Mouse (Mus musculus): ENCODE measurements around the gene Rabgap1. TPM values are rescaled to one million over a fixed set of nuclear protein-coding genes. Genes with fewer than 3 reads are reported as not detected.
A peak's percentile ranks its signal among the peaks of the same experiment; 100 is the strongest.
"Not testable (repeated sequence)": the region's sequence is repeated elsewhere in the genome, so short reads cannot be mapped to it uniquely, and the experiment has no call there.

Rabgap1 gene
- polyA plus RNA-seq, 1 experiment from 2014 or later: 69.1 TPM

GRCm38 (mm10) chr2:37488956-37489355 is 45.9 kb downstream of the Rabgap1 start:
- Histone ChIP-seq H3K4me2 (replicated peaks; ENCODE audit: low read depth, low read length) (no peak overlapping the region), H3K4me1 (ENCODE audit: control insufficient read depth, insufficient read depth, low read length) (no peaks in the 10 kb centered on the region), H3K27ac (ENCODE audit: low read depth, low read length) (no peak overlapping the region), H3K9me3 (ENCODE audit: control insufficient read depth, low read length) (no peaks in the 10 kb centered on the region), H3K27me3 (ENCODE audit: control insufficient read depth, insufficient read depth, low read length) (no peaks in the 10 kb centered on the region), H3K9ac (ENCODE audit: low read depth, low read length) (no peak overlapping the region), H3K4me3 (ENCODE audit: low read length) (no peak overlapping the region), H3K36me3 (ENCODE audit: control insufficient read depth, insufficient read depth, low read length) (peaks cover 63% of the 10 kb centered on the region)
- ATAC-seq (ENCODE audit: low FRiP score, low TSS enrichment): no peak
- 93% methylated on average over 2 of the region's 2 CpGs for WGBS

- Histone ChIP-seq H3K9ac (ENCODE audit: low read depth, low read length) (no peak overlapping the region), H3K27ac (ENCODE audit: low read depth, low read length) (no peak overlapping the region), H3K4me3 (ENCODE audit: low read length) (no peak overlapping the region), H3K36me3 (ENCODE audit: control insufficient read depth, insufficient read depth, low read length) (peaks cover 54% of the 10 kb centered on the region), H3K9me3 (ENCODE audit: control insufficient read depth, low read length) (no peaks in the 10 kb centered on the region), H3K27me3 (ENCODE audit: control insufficient read depth, insufficient read depth, low read length) (no peaks in the 10 kb centered on the region), H3K4me1 (ENCODE audit: control insufficient read depth, insufficient read depth, low read length) (no peaks in the 10 kb centered on the region), H3K4me2 (replicated peaks; ENCODE audit: low read depth, low read length) (no peak overlapping the region)
- no peak for ATAC-seq (ENCODE audit: low FRiP score, low TSS enrichment)
- 90% methylated on average over 4 of the region's 4 CpGs for WGBS
Observed at GRCm38 (mm10) chr2:37497321-37497720, 54.2 kb downstream of the Rabgap1 start.

GRCm38 (mm10) chr2:37505856-37506255 is 62.8 kb downstream of the Rabgap1 start:
- not testable (repeated sequence) for H3K4me3 ChIP-seq (ENCODE audit: low read length); H3K27ac ChIP-seq (ENCODE audit: low read depth, low read length); H3K4me1 ChIP-seq (ENCODE audit: control insufficient read depth, insufficient read depth, low read length); H3K27me3 ChIP-seq (ENCODE audit: control insufficient read depth, insufficient read depth, low read length); H3K9ac ChIP-seq (ENCODE audit: low read depth, low read length); H3K9me3 ChIP-seq (ENCODE audit: control insufficient read depth, low read length); H3K4me2 ChIP-seq (replicated peaks; ENCODE audit: low read depth, low read length); ATAC-seq (ENCODE audit: low FRiP score, low TSS enrichment)
- WGBS: 84% methylated on average over 2 of the region's 2 CpGs
- peaks cover 45% of the 10 kb centered on the region for H3K36me3 ChIP-seq (ENCODE audit: control insufficient read depth, insufficient read depth, low read length)

GRCm38 (mm10) chr2:37511134-37511901 is 68.2 kb downstream of the Rabgap1 start:
- 94% methylated on average over 4 of the region's 4 CpGs for WGBS
- no peak for ATAC-seq (ENCODE audit: low FRiP score, low TSS enrichment)
- Histone ChIP-seq H3K36me3 (ENCODE audit: control insufficient read depth, insufficient read depth, low read length) (peaks cover 34% of the 10 kb centered on the region), H3K4me2 (replicated peaks; ENCODE audit: low read depth, low read length) (no peak overlapping the region), H3K9me3 (ENCODE audit: control insufficient read depth, low read length) (no peaks in the 10 kb centered on the region), H3K27me3 (ENCODE audit: control insufficient read depth, insufficient read depth, low read length) (no peaks in the 10 kb centered on the region), H3K27ac (ENCODE audit: low read depth, low read length) (no peak overlapping the region), H3K9ac (ENCODE audit: low read depth, low read length) (no peak overlapping the region), H3K4me1 (ENCODE audit: control insufficient read depth, insufficient read depth, low read length) (no peaks in the 10 kb centered on the region), H3K4me3 (ENCODE audit: low read length) (no peak overlapping the region)

GRCm38 (mm10) chr2:37516030-37516710 is 73.1 kb downstream of the Rabgap1 start, which contains the start of gene Gpr21:
Gene Gpr21 (plus strand): TSS chr2:37516332.
- H3K4me3 ChIP-seq (ENCODE audit: low read length): peak within 1 kb of the TSS; percentile 16
- H3K9me3 ChIP-seq (ENCODE audit: control insufficient read depth, low read length): no peaks in the 10 kb centered on the region
- H3K27ac ChIP-seq (ENCODE audit: low read depth, low read length): no peak within 1 kb of the TSS; the same call in 1 of the 2 replicates
- ATAC-seq (ENCODE audit: low FRiP score, low TSS enrichment): no peak
- no peaks in the 10 kb centered on the region for H3K27me3 ChIP-seq (ENCODE audit: control insufficient read depth, insufficient read depth, low read length)
- 26% methylated on average over 11 of the region's 11 CpGs for WGBS
- no peaks in the 10 kb centered on the region for H3K4me1 ChIP-seq (ENCODE audit: control insufficient read depth, insufficient read depth, low read length)
- H3K4me2 ChIP-seq (replicated peaks; ENCODE audit: low read depth, low read length): peak within 1 kb of the TSS; percentile 24
- H3K9ac ChIP-seq (ENCODE audit: low read depth, low read length): no peak within 1 kb of the TSS
- peaks cover 22% of the 10 kb centered on the region for H3K36me3 ChIP-seq (ENCODE audit: control insufficient read depth, insufficient read depth, low read length)

GRCm38 (mm10) chr2:37516922-37517462 is 73.9 kb downstream of the Rabgap1 start:
- H3K27ac ChIP-seq (ENCODE audit: low read depth, low read length): no peak overlapping the region
- WGBS: 32% methylated on average over 4 of the region's 4 CpGs
- no peaks in the 10 kb centered on the region for H3K27me3 ChIP-seq (ENCODE audit: control insufficient read depth, insufficient read depth, low read length)
- no peaks in the 10 kb centered on the region for H3K4me1 ChIP-seq (ENCODE audit: control insufficient read depth, insufficient read depth, low read length)
- H3K4me2 ChIP-seq (replicated peaks; ENCODE audit: low read depth, low read length): no peak overlapping the region
- no peak overlapping the region for H3K9ac ChIP-seq (ENCODE audit: low read depth, low read length)
- no peak overlapping the region; the same call in 1 of the 2 replicates for H3K4me3 ChIP-seq (ENCODE audit: low read length)
- H3K9me3 ChIP-seq (ENCODE audit: control insufficient read depth, low read length): no peaks in the 10 kb centered on the region
- H3K36me3 ChIP-seq (ENCODE audit: control insufficient read depth, insufficient read depth, low read length): peaks cover 20% of the 10 kb centered on the region
- ATAC-seq (ENCODE audit: low FRiP score, low TSS enrichment): no peak

- Histone ChIP-seq H3K27ac (ENCODE audit: low read depth, low read length) (no peak overlapping the region), H3K9me3 (ENCODE audit: control insufficient read depth, low read length) (no peaks in the 10 kb centered on the region), H3K27me3 (ENCODE audit: control insufficient read depth, insufficient read depth, low read length) (no peaks in the 10 kb centered on the region), H3K4me3 (ENCODE audit: low read length) (no peak overlapping the region), H3K4me2 (replicated peaks; ENCODE audit: low read depth, low read length) (no peak overlapping the region), H3K4me1 (ENCODE audit: control insufficient read depth, insufficient read depth, low read length) (no peaks in the 10 kb centered on the region), H3K36me3 (ENCODE audit: control insufficient read depth, insufficient read depth, low read length) (peaks cover 10% of the 10 kb centered on the region; the same call in 1 of the 2 replicates), H3K9ac (ENCODE audit: low read depth, low read length) (no peak overlapping the region)
- ATAC-seq (ENCODE audit: low FRiP score, low TSS enrichment): no peak
- 90% methylated on average over 4 of the region's 4 CpGs for WGBS
Observed at GRCm38 (mm10) chr2:37518561-37519285, 75.6 kb downstream of the Rabgap1 start.

GRCm38 (mm10) chr2:37519286-37519640 is 76.2 kb downstream of the Rabgap1 start:
- 90% methylated on average over 1 of the region's 1 CpGs for WGBS
- peaks cover 10% of the 10 kb centered on the region; the same call in 1 of the 2 replicates for H3K36me3 ChIP-seq (ENCODE audit: control insufficient read depth, insufficient read depth, low read length)
- H3K9me3 ChIP-seq (ENCODE audit: control insufficient read depth, low read length): no peaks in the 10 kb centered on the region
- H3K27me3 ChIP-seq (ENCODE audit: control insufficient read depth, insufficient read depth, low read length): no peaks in the 10 kb centered on the region
- no peak overlapping the region for H3K9ac ChIP-seq (ENCODE audit: low read depth, low read length)
- H3K4me3 ChIP-seq (ENCODE audit: low read length): no peak overlapping the region
- no peak for ATAC-seq (ENCODE audit: low FRiP score, low TSS enrichment)
- H3K27ac ChIP-seq (ENCODE audit: low read depth, low read length): no peak overlapping the region
- no peaks in the 10 kb centered on the region for H3K4me1 ChIP-seq (ENCODE audit: control insufficient read depth, insufficient read depth, low read length)
- H3K4me2 ChIP-seq (replicated peaks; ENCODE audit: low read depth, low read length): no peak overlapping the region
